Mouse (Mus musculus): ENCODE measurements around the gene Foxb1.
A peak's percentile ranks its signal among the peaks of the same experiment; 100 is the strongest.

Gene Foxb1

GRCm38 (mm10) chr9:69760371-69761301 is at the start of gene Foxb1:
Foxb1 (minus strand) TSS chr9:69760940.
- DNase-seq (ENCODE audit: low spot score), result peak; percentile 6

GRCm38 (mm10) chr9:69790562-69790961 is 29.8 kb upstream of the Foxb1 start:
- peak; percentile 7 for DNase-seq (ENCODE audit: low spot score)

- no peak for DNase-seq (ENCODE audit: low spot score)
Measured at GRCm38 (mm10) chr9:69779996-69780395, 19.3 kb upstream of the Foxb1 start.

- no peak for DNase-seq (ENCODE audit: low spot score)
Measured at GRCm38 (mm10) chr9:69769949-69770585, 9.3 kb upstream of the Foxb1 start.

GRCm38 (mm10) chr9:69769091-69769948 is 8.6 kb upstream of the Foxb1 start:
- DNase-seq (ENCODE audit: low spot score), result no peak

GRCm38 (mm10) chr9:69768136-69768875 is 7.6 kb upstream of the Foxb1 start:
- no peak for DNase-seq (ENCODE audit: low spot score)

GRCm38 (mm10) chr9:69767421-69767820 is 6.7 kb upstream of the Foxb1 start:
- no peak for DNase-seq (ENCODE audit: low spot score)

GRCm38 (mm10) chr9:69766936-69767335 is 6.2 kb upstream of the Foxb1 start:
- DNase-seq (ENCODE audit: low spot score), result no peak

- DNase-seq (ENCODE audit: low spot score), result no peak
Measured at GRCm38 (mm10) chr9:69766301-69766700, 5.6 kb upstream of the Foxb1 start.

- no peak for DNase-seq (ENCODE audit: low spot score)
Measured at GRCm38 (mm10) chr9:69765483-69766050, 4.8 kb upstream of the Foxb1 start.

GRCm38 (mm10) chr9:69764586-69765482 is 4.1 kb upstream of the Foxb1 start:
- DNase-seq (ENCODE audit: low spot score), result peak; percentile 8

GRCm38 (mm10) chr9:69763681-69764585 is 3.2 kb upstream of the Foxb1 start:
- no peak for DNase-seq (ENCODE audit: low spot score)

GRCm38 (mm10) chr9:69762703-69763102 is 2.0 kb upstream of the Foxb1 start:
- DNase-seq (ENCODE audit: low spot score), result no peak

- no peak for DNase-seq (ENCODE audit: low spot score)
Measured at GRCm38 (mm10) chr9:69762221-69762620, 1.5 kb upstream of the Foxb1 start.

- no peak for DNase-seq (ENCODE audit: low spot score)
Measured at GRCm38 (mm10) chr9:69761569-69761968, 829 bp upstream of the Foxb1 start.

GRCm38 (mm10) chr9:69759721-69760221 is 969 bp downstream of the Foxb1 start:
- DNase-seq (ENCODE audit: low spot score), result no peak

- DNase-seq (ENCODE audit: low spot score), result no peak
Measured at GRCm38 (mm10) chr9:69758946-69759615, 1.7 kb downstream of the Foxb1 start.

GRCm38 (mm10) chr9:69758506-69758905 is 2.2 kb downstream of the Foxb1 start:
- DNase-seq (ENCODE audit: low spot score), result peak; percentile 4

Data from ovary, postnatal 36 days (tissue).